Comparison of ENCODE assay signal across 8 mouse cellular contexts in genomic region chr2:94240411-94240810, GRCm38 (mm10).
DNase-seq lines count a peak whose midpoint lies in the region; ATAC-seq and TF ChIP-seq lines count a peak whose summit lies in the region.
"Had no signal": no experiment of that assay in that cellular context is flagged by ENCODE, and none has a peak within 500 bp of the region (broad histone marks: within the 10 kb centered on the region; RNA-seq: fewer than 3 reads in every experiment).

No protein-coding gene starts in this region.

- 0 out of 2 replicates have a peak overlapping the region, but pooled peaks have one; percentile 70 for H3K4me2 ChIP-seq in embryonic facial prominence, embryonic 15.5 days (replicated peaks)
- peak overlapping the region; percentile 86 for H3K4me2 ChIP-seq in hindbrain, embryonic 14.5 days (replicated peaks)
- peak overlapping the region; percentile 70 for H3K4me2 ChIP-seq in neural tube, embryonic 12.5 days (replicated peaks)
- H3K4me2 ChIP-seq in lung, postnatal 0 days (replicated peaks; ENCODE audit: low read depth, low read length): no peak overlapping the region

- no peak for TF ChIP-seq CTCF in layer of hippocampus, adult 2 months (conservative IDR thresholded peaks at IDR 0.05)
- no peak for TF ChIP-seq CTCF in lung, postnatal 0 days (IDR thresholded peaks at IDR 0.05)
- TF ChIP-seq CTCF in lung, adult 2 months (IDR thresholded peaks at IDR 0.05; ENCODE audit: insufficient read depth, low read length): no peak

- H3K4me3 ChIP-seq in layer of hippocampus, adult 2 months: peak overlapping the region; percentile 72
- peak overlapping the region; percentile 12; the same call in 1 of the 2 replicates for H3K4me3 ChIP-seq in embryonic facial prominence, embryonic 15.5 days (replicated peaks)
- H3K4me3 ChIP-seq in hindbrain, embryonic 14.5 days (replicated peaks; ENCODE audit: low read length): peak overlapping the region; percentile 45
- H3K4me3 ChIP-seq in neural tube, embryonic 12.5 days: peak overlapping the region; percentile 5; the same call in 1 of the 2 replicates
- no peak overlapping the region for H3K4me3 ChIP-seq in lung, postnatal 0 days (ENCODE audit: low read depth, low read length)
- H3K4me3 ChIP-seq in lung, adult 2 months (replicated peaks; ENCODE audit: extremely low read depth, low read depth, low read length): no peak overlapping the region

- H3K27me3 ChIP-seq in embryonic facial prominence, embryonic 15.5 days: peaks cover 85% of the 10 kb centered on the region
- peaks cover 79% of the 10 kb centered on the region for H3K27me3 ChIP-seq in hindbrain, embryonic 14.5 days (ENCODE audit: control insufficient read depth, insufficient read depth, low read length)
- H3K27me3 ChIP-seq in neural tube, embryonic 12.5 days (replicated peaks): peaks cover 76% of the 10 kb centered on the region
- H3K27me3 ChIP-seq in lung, postnatal 0 days (replicated peaks; ENCODE audit: insufficient read depth, low read length): peaks cover 58% of the 10 kb centered on the region

- 2% methylated on average over 17 of the region's 17 CpGs for WGBS in embryonic facial prominence, embryonic 15.5 days
- under 1% methylated on average over 17 of the region's 17 CpGs for WGBS in hindbrain, embryonic 14.5 days
- 2% methylated on average over 17 of the region's 17 CpGs for WGBS in neural tube, embryonic 12.5 days
- 4% methylated on average over 16 of the region's 17 CpGs for WGBS in lung, postnatal 0 days
- 5% methylated on average over 17 of the region's 17 CpGs for whole genome bisulfite sequencing in lung, adult 2 months

- TF ChIP-seq POLR2A in lung, adult 2 months (IDR thresholded peaks at IDR 0.05; ENCODE audit: borderline replicate concordance, extremely low read depth, low read depth, low read length): no peak

- no peak overlapping the region for H3K9ac ChIP-seq in embryonic facial prominence, embryonic 15.5 days
- no peak overlapping the region for H3K9ac ChIP-seq in hindbrain, embryonic 14.5 days
- no peak overlapping the region for H3K9ac ChIP-seq in neural tube, embryonic 12.5 days
- no peak overlapping the region for H3K9ac ChIP-seq in lung, postnatal 0 days (replicated peaks; ENCODE audit: low read depth)

- no peak overlapping the region for H3K27ac ChIP-seq in layer of hippocampus, adult 2 months
- no peak overlapping the region for H3K27ac ChIP-seq in embryonic facial prominence, embryonic 15.5 days (replicated peaks)
- H3K27ac ChIP-seq in hindbrain, embryonic 14.5 days: no peak overlapping the region
- H3K27ac ChIP-seq in neural tube, embryonic 12.5 days: no peak overlapping the region
- no peak overlapping the region for H3K27ac ChIP-seq in lung, postnatal 0 days (ENCODE audit: low read length)

- no peak for ATAC-seq in embryonic facial prominence, embryonic 15.5 days (ENCODE audit: insufficient number of reproducible peaks, low FRiP score, low TSS enrichment, low read depth)
- ATAC-seq in hindbrain, embryonic 14.5 days (ENCODE audit: low FRiP score): no peak
- ATAC-seq in neural tube, embryonic 12.5 days (ENCODE audit: low FRiP score, low read depth): no peak
- ATAC-seq in lung, postnatal 0 days: no peak
- ATAC-seq: Patski had no signal

- H3K4me1 ChIP-seq in embryonic facial prominence, embryonic 15.5 days: peaks cover 23% of the 10 kb centered on the region
- peaks cover 26% of the 10 kb centered on the region; the same call in 1 of the 2 replicates for H3K4me1 ChIP-seq in hindbrain, embryonic 14.5 days (replicated peaks; ENCODE audit: control insufficient read depth, insufficient read depth, low read length)
- peaks cover 32% of the 10 kb centered on the region for H3K4me1 ChIP-seq in neural tube, embryonic 12.5 days
- no peaks in the 10 kb centered on the region for H3K4me1 ChIP-seq in lung, postnatal 0 days (ENCODE audit: insufficient read depth, low read depth, low read length)
- no peaks in the 10 kb centered on the region for H3K4me1 ChIP-seq in lung, adult 2 months (ENCODE audit: control insufficient read depth, insufficient read depth, low read length)

- H3K36me3 ChIP-seq in embryonic facial prominence, embryonic 15.5 days: no peaks in the 10 kb centered on the region
- H3K36me3 ChIP-seq in hindbrain, embryonic 14.5 days (replicated peaks; ENCODE audit: control insufficient read depth, insufficient read depth): no peaks in the 10 kb centered on the region
- no peaks in the 10 kb centered on the region for H3K36me3 ChIP-seq in neural tube, embryonic 12.5 days
- H3K36me3 ChIP-seq in lung, postnatal 0 days (ENCODE audit: insufficient read depth, low read length): no peaks in the 10 kb centered on the region

- TF ChIP-seq EP300 in lung, postnatal 0 days (IDR thresholded peaks at IDR 0.05): no peak

- H3K9me3 ChIP-seq in embryonic facial prominence, embryonic 15.5 days (replicated peaks): no peaks in the 10 kb centered on the region
- no peaks in the 10 kb centered on the region for H3K9me3 ChIP-seq in hindbrain, embryonic 14.5 days (ENCODE audit: control insufficient read depth, low read length)
- H3K9me3 ChIP-seq in neural tube, embryonic 12.5 days: no peaks in the 10 kb centered on the region
- H3K9me3 ChIP-seq in lung, postnatal 0 days (ENCODE audit: low read length): no peaks in the 10 kb centered on the region

- DNase-seq in layer of hippocampus, adult 2 months (ENCODE audit: low spot score in 2 of 2): no peak
- DNase-seq in layer of hippocampus, adult 18-20 months (ENCODE audit: low spot score in 2 of 2): no peak
- DNase-seq in hindbrain, embryonic 14.5 days (ENCODE audit: low spot score): no peak
- no peak for DNase-seq in lung, postnatal 0 days (ENCODE audit: low spot score)
- DNase-seq in lung, adult 2 months: no peak

Comparison
In these comparisons a context has a peak if more than half of its experiments do, and no peak if none do; other contexts are left out.
1. H3K4me3 ChIP-seq: peak in layer of hippocampus, adult 2 months (single experiment), embryonic facial prominence, embryonic 15.5 days (single experiment), hindbrain, embryonic 14.5 days (single experiment) and neural tube, embryonic 12.5 days (single experiment); none in lung, postnatal 0 days (single experiment) and lung, adult 2 months (single experiment).